Mouse (Mus musculus) right cerebral cortex, adult 18-20 months (tissue): ENCODE measurements around the gene Tmem164.

Source experiments
- DNase-seq: peaks from one replicate; pipeline ENCODE4 v3.0.0; 2022; ENCODE audit warnings: mixed read lengths

Gene Tmem164

DNA sequence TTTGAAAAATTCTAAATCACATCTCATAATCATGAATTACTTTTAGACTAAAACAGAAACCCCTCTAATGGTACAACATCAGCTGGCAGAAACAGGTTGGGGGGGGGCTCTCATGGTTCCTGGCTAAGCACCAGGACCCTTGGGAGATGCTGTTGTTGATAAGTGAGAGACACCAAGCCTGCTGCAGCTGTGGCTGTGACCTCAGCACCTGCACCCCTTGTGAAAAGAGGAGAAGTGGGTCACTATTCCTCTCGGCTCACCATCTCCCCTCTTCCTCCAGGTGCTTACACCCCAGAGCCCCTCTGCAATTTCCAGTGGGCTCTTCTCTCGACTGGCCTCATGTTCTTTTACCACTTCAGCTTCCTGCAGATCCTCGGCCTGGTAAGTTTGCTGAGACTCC is 151.0 kb downstream of the Tmem164 start:
- no peak for DNase-seq

DNA sequence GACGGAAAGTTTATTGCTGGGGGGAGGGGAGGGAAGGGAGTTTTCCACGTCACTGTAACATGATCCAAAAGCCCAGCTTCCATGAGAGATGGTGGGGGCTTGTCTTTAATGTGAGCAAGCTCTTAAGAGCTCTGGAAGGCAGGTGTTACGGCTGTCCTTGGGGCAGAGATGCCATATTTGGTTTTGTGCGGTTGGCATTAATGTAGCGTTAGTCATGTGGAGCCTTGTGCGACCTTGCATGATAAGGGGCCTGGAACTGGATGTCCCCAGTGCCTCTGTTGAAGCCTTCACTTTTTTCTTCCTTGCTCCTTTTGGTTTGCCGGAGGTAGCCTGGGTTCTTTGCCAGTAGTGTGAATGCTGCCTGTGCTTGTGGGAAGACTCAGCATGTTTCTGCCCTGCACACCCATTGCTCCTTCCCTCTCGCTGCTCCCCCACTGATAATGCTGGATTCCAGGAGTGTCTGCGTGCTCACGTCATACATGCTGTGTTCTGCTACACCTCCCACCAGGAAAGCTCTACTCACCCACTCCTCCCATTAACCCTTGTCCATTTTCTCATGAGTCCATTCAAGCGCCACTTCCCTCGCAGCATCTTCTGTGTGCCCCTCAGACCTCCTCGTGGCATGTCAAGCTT is 152.1 kb downstream of the Tmem164 start:
- DNase-seq, result no peak

GRCm38 (mm10) chrX:142834807-142835206 is 153.6 kb downstream of the Tmem164 start:
- DNase-seq, result no peak

- no peak for DNase-seq
These were observed 155.2 kb downstream of the Tmem164 start for GRCm38 (mm10) chrX:142836399-142836798.

DNA sequence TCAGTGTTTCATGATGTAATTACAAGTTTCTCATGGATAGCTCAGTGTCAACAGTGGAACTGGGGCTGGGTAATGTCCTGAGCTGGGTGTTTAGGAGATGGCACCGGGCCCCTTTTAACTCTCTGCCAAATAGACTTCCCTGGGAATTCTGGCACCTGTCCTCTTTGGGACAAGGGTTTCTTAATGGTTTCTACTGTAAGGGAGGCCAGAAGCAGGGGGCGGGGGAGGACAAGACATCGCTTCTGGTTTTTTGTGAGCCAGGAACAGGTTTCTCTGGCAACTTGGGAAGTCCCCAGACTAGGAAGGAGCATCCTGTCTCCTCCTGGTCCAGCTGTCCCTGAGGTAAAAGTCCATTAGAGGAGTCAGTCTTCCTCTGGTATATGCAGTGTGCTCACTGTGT is 156.1 kb downstream of the Tmem164 start:
- DNase-seq, result no peak

- no peak for DNase-seq
These were observed 157.6 kb downstream of the Tmem164 start for GRCm38 (mm10) chrX:142838841-142839240.

DNA sequence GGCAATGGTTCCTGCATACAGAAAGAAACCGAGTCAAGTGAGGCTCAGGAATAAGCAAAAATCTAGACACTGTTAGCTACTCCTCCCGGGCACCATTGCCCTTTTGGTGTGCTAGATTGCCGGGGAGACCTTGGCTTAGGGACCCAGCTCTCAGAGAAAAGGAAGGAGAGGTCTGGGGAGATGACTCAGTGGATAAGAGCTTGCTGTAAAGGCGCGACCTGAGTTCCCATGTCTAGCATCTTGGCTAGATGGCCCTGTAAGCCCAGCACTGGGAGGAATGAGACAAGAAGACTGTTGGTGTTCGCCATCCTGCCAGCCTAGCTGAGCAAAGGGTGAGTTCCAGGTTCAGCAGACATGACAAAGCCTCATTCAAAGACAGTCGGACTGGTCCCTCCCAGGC is 158.2 kb downstream of the Tmem164 start:
- DNase-seq, result no peak

- DNase-seq, result no peak
These were observed 160.7 kb downstream of the Tmem164 start for GRCm38 (mm10) chrX:142841916-142842315.

- DNase-seq, result no peak
These were observed 165.1 kb downstream of the Tmem164 start for GRCm38 (mm10) chrX:142846266-142846665.

GRCm38 (mm10) chrX:142848032-142848431 is 166.8 kb downstream of the Tmem164 start:
- no peak for DNase-seq

DNA sequence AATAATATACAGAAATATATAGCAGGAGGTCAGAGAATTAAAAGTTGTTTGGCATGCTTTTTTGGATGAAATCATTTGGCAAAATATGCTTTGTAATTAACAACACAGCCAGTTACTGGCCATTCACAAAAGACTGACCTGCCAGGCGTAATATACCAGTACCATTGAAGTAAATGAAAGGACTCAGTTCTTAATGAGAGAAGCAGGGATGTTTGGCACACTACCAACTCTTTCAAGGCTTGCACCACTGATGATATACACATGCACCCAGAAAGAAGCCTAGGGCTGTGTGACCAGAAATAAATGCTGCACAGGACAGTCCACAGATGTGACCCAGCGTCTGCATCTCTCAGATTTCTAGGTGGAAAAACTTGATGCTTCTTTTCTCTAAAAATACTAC is 188.6 kb downstream of the Tmem164 start:
- no peak for DNase-seq

GRCm38 (mm10) chrX:142882255-142882654 is 201.0 kb downstream of the Tmem164 start:
- DNase-seq, result no peak

DNA sequence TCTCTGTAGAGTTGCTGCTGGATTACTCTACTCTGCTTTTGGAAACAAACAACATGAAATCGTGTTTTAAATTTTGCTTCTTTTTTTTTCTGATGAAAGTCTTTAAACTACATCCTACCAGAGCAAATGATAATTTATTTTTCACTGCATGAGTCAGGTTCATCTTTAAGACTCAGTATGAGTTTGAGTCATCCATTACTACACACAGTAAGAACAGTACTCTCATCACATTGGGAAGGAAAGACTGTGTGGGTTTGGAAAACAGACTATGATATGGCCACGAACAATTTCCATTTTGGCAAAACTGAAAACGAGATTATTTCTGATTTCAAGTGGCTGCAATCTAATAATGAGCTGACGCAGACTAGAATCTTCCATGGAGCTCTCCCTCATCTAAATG is 202.4 kb downstream of the Tmem164 start:
- DNase-seq, result no peak

- no peak for DNase-seq
These were observed 204.8 kb downstream of the Tmem164 start for GRCm38 (mm10) chrX:142885962-142886361.
